Mouse (Mus musculus) forebrain, embryonic 12.5 days (tissue): ENCODE measurements around the gene Nol3. TPM values are rescaled to one million over a fixed set of nuclear protein-coding genes. Genes with fewer than 3 reads are reported as not detected.
A peak's percentile ranks its signal among the peaks of the same experiment; 100 is the strongest.

Experiments
- ATAC-seq: fragments of 200-750 bp; cut with Nextera tagmentation; 2 replicates; pipeline ENCODE4 v1.8.0; 2017; ENCODE audit warnings: moderate TSS enrichment; ENCODE audit not compliant: low FRiP score
- H3K27ac ChIP-seq: fragments of 300-500 bp; sonication (generic); 2 replicates; pipeline ENCODE4 v1.5.1; 2016; ENCODE audit warnings: mild to moderate bottlenecking
- H3K27me3 ChIP-seq: fragments of 300-500 bp; sonication (generic); 2 replicates; pipeline ENCODE4 v1.6.1; 2016; ENCODE audit warnings: mild to moderate bottlenecking
- H3K36me3 ChIP-seq: fragments of 300-500 bp; sonication (generic); replicated peaks from 2 replicates; pipeline ENCODE4 v1.6.1; 2016; ENCODE audit warnings: mild to moderate bottlenecking
- H3K4me1 ChIP-seq: fragments of 300-500 bp; sonication (generic); 2 replicates; pipeline ENCODE4 v1.6.1; 2016
- H3K4me2 ChIP-seq: fragments of 300-500 bp; sonication (generic); 2 replicates; pipeline ENCODE4 v1.6.1; 2016; ENCODE audit warnings: mild to moderate bottlenecking, moderate library complexity
- H3K4me3 ChIP-seq: fragments of 300-500 bp; sonication (generic); replicated peaks from 2 replicates; pipeline ENCODE4 v1.5.1; 2016; ENCODE audit warnings: mild to moderate bottlenecking
- H3K9ac ChIP-seq: fragments of 300-500 bp; sonication (generic); 2 replicates; pipeline ENCODE4 v1.6.1; 2016; ENCODE audit warnings: mild to moderate bottlenecking
- H3K9me3 ChIP-seq: fragments of 300-500 bp; sonication (generic); 2 replicates; pipeline ENCODE4 v1.6.1; 2016
- WGBS: fragments of 180-500 bp; shearing (Covaris S2); methylation state at CpG from one replicate; pipeline ENCODE4 v1.1.7; 2016; 5-methylcytosine and 5-hydroxymethylcytosine counted together
- polyA plus RNA-seq: library from polyadenylated mRNA; unstranded; fragments of >200 nt; fragmentation: Nextera tagmentation; extraction: Ambion mirVana; gene quantifications from 2 replicates; pipeline ENCODE4 v1.2.1, GENCODE M21; 2016

Nol3 gene
- polyA plus RNA-seq, 1 experiment from 2014 or later = 3.3 TPM

GRCm38 (mm10) chr8:105268342-105269074 is 7.4 kb upstream of the Nol3 start:
- no peak overlapping the region for H3K27ac ChIP-seq
- H3K9ac ChIP-seq = peak overlapping the region; percentile 44
- WGBS = under 1% methylated on average over 65 of the region's 65 CpGs

GRCm38 (mm10) chr8:105269075-105269458 is 6.9 kb upstream of the Nol3 start:
- 3% methylated on average over 10 of the region's 10 CpGs for WGBS
- ATAC-seq = peak; percentile 6; the same call in 1 of the 2 replicates
- Histone ChIP-seq H3K36me3 (no peaks in the 10 kb centered on the region), H3K4me2 (peak overlapping the region; percentile 76), H3K27me3 (peaks cover 99% of the 10 kb centered on the region), H3K9ac (peak overlapping the region; percentile 44; the same call in 1 of the 2 replicates), H3K9me3 (0 out of 2 replicates have a peak, but pooled peaks cover 5% of the 10 kb centered on the region), H3K27ac (no peak overlapping the region), H3K4me1 (peaks cover 37% of the 10 kb centered on the region), H3K4me3 (peak overlapping the region; percentile 47)

More at GRCm38 (mm10) chr8:105268342-105269074, 7.4 kb upstream of the Nol3 start:
- H3K4me1 ChIP-seq = peaks cover 41% of the 10 kb centered on the region
- peak overlapping the region; percentile 76 for H3K4me2 ChIP-seq
- H3K9me3 ChIP-seq = 0 out of 2 replicates have a peak, but pooled peaks cover 5% of the 10 kb centered on the region
- H3K27me3 ChIP-seq = peaks cover 99% of the 10 kb centered on the region
- H3K36me3 ChIP-seq = no peaks in the 10 kb centered on the region
- H3K4me3 ChIP-seq = peak overlapping the region; percentile 47
- ATAC-seq = peak; percentile 81

GRCm38 (mm10) chr8:105269461-105269947 is 6.4 kb upstream of the Nol3 start, which contains the start of gene Hsf4:
Hsf4 (plus strand) TSS chr8:105269801.
- H3K36me3 ChIP-seq = no peaks in the 10 kb centered on the region
- H3K27me3 ChIP-seq = peaks cover 99% of the 10 kb centered on the region
- H3K9ac ChIP-seq = peak within 1 kb of the TSS; percentile 44
- ATAC-seq = no peak
- WGBS = under 1% methylated on average over 42 of the region's 42 CpGs
- 0 out of 2 replicates have a peak, but pooled peaks cover 5% of the 10 kb centered on the region for H3K9me3 ChIP-seq
- peaks cover 34% of the 10 kb centered on the region for H3K4me1 ChIP-seq
- peak within 1 kb of the TSS; percentile 47 for H3K4me3 ChIP-seq
- peak within 1 kb of the TSS; percentile 76 for H3K4me2 ChIP-seq
- H3K27ac ChIP-seq = no peak within 1 kb of the TSS

GRCm38 (mm10) chr8:105270101-105270915 is 5.6 kb upstream of the Nol3 start:
- H3K27me3 ChIP-seq = peaks cover 99% of the 10 kb centered on the region
- WGBS = 1% methylated on average over 39 of the region's 39 CpGs
- peak overlapping the region; percentile 4; the same call in 1 of the 2 replicates for H3K9ac ChIP-seq
- H3K4me2 ChIP-seq = peak overlapping the region; percentile 76
- peak overlapping the region; percentile 47 for H3K4me3 ChIP-seq
- no peaks in the 10 kb centered on the region for H3K36me3 ChIP-seq
- H3K9me3 ChIP-seq = 0 out of 2 replicates have a peak, but pooled peaks cover 5% of the 10 kb centered on the region
- peaks cover 32% of the 10 kb centered on the region for H3K4me1 ChIP-seq
- no peak for ATAC-seq
- no peak overlapping the region for H3K27ac ChIP-seq

DNA sequence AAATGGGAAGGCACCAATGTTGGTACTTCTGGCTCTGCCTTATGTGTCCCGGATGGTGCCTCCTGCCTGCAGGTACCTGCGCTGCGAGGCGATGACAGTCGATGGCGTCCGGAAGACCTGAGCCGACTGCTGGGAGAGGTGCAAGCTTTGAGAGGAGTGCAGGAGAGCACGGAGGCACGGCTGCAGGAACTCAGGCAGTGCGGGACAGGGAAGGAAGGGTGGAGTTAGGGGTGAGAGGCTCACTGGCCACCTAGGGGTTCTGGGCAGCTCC is 5.1 kb upstream of the Nol3 start:
- Histone ChIP-seq H3K4me3 (no peak overlapping the region; the same call in 1 of the 2 replicates), H3K4me2 (no peak overlapping the region), H3K9ac (no peak overlapping the region), H3K36me3 (no peaks in the 10 kb centered on the region), H3K27ac (no peak overlapping the region), H3K9me3 (0 out of 2 replicates have a peak, but pooled peaks cover 5% of the 10 kb centered on the region), H3K4me1 (peaks cover 38% of the 10 kb centered on the region), H3K27me3 (peaks cover 99% of the 10 kb centered on the region)
- 2% methylated on average over 11 of the region's 11 CpGs for WGBS
- ATAC-seq = no peak

DNA sequence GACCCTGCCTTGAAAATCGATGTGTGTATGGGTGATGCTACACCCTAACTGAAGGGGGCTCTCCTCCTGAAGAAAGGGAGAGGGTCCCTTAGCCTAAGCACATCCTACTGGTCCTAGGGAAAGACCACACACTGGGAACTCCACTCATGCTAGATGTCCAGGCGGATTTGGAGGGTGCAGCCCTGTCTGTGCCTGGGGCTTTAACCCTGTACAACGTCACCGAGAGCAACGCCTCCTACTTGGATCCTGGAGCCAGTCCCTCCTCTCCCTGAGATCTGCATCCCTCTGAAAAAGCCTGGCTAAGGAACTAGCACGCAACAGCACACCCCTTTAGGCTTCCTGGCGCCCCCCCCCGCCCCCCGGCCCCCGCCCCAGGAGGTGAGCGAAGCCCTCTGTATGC is 553 bp upstream of the Nol3 start:
- Histone ChIP-seq H3K4me3 (0 out of 2 replicates have a peak overlapping the region, but pooled peaks have one; percentile 42), H3K27me3 (peaks cover 99% of the 10 kb centered on the region), H3K36me3 (peaks cover 4% of the 10 kb centered on the region; the same call in 1 of the 2 replicates), H3K9ac (no peak overlapping the region), H3K4me1 (peaks cover 34% of the 10 kb centered on the region), H3K9me3 (no peaks in the 10 kb centered on the region), H3K27ac (no peak overlapping the region), H3K4me2 (peak overlapping the region; percentile 68)
- WGBS = 7% methylated on average over 11 of the region's 11 CpGs
- no peak; the same call in 1 of the 2 replicates for ATAC-seq

- peaks cover 97% of the 10 kb centered on the region for H3K27me3 ChIP-seq
- H3K4me1 ChIP-seq = peaks cover 29% of the 10 kb centered on the region
- no peaks in the 10 kb centered on the region for H3K9me3 ChIP-seq
- peak; percentile 71 for ATAC-seq
- peaks cover 10% of the 10 kb centered on the region; the same call in 1 of the 2 replicates for H3K36me3 ChIP-seq
- no peak overlapping the region for H3K27ac ChIP-seq
- H3K4me3 ChIP-seq = peak overlapping the region; percentile 42
- whole genome bisulfite sequencing = 2% methylated on average over 30 of the region's 30 CpGs
- H3K4me2 ChIP-seq = peak overlapping the region; percentile 68
- H3K9ac ChIP-seq = peak overlapping the region; percentile 62
Observed at GRCm38 (mm10) chr8:105276292-105277120, 566 bp downstream of the Nol3 start.

- H3K9ac ChIP-seq = peak overlapping the region; percentile 34
- peak overlapping the region; percentile 24 for H3K4me3 ChIP-seq
- peaks cover 29% of the 10 kb centered on the region for H3K4me1 ChIP-seq
- H3K27ac ChIP-seq = no peak overlapping the region
- H3K9me3 ChIP-seq = no peaks in the 10 kb centered on the region
- ATAC-seq = peak; percentile 53
- peaks cover 30% of the 10 kb centered on the region for H3K36me3 ChIP-seq
- WGBS = 2% methylated on average over 28 of the region's 28 CpGs
- H3K27me3 ChIP-seq = peaks cover 84% of the 10 kb centered on the region
- peak overlapping the region; percentile 50 for H3K4me2 ChIP-seq
Observed at GRCm38 (mm10) chr8:105278911-105279334, 3.0 kb downstream of the Nol3 start.

GRCm38 (mm10) chr8:105280567-105280966 is 4.6 kb downstream of the Nol3 start:
- peaks cover 28% of the 10 kb centered on the region for H3K4me1 ChIP-seq
- H3K9ac ChIP-seq = no peak overlapping the region
- no peak overlapping the region for H3K4me2 ChIP-seq
- H3K9me3 ChIP-seq = no peaks in the 10 kb centered on the region
- ATAC-seq = no peak
- peaks cover 68% of the 10 kb centered on the region for H3K27me3 ChIP-seq
- WGBS = 61% methylated on average over 3 of the region's 3 CpGs
- no peak overlapping the region for H3K4me3 ChIP-seq
- H3K27ac ChIP-seq = no peak overlapping the region
- H3K36me3 ChIP-seq = peaks cover 42% of the 10 kb centered on the region

DNA sequence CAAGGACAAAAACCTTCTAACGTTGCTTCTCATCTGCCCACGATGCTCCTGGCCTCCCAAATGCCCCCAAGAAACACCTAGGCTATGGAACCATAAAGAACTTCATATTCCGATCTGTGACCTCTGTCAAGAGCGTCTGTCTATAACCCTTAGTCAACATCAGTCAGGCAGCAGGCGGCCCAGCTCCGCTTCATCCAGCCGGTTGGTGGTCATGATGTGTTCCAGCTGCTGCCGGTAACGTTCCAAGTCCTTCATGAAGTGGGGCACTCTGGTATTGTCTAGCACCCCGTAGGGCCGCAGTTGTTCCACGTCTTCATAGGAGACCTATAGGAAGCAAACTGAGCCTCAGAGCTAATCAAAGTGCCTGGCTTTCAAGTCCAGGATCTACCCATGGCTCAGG is 5.9 kb downstream of the Nol3 start:
- 90% methylated on average over 12 of the region's 12 CpGs for WGBS
- Histone ChIP-seq H3K27me3 (peaks cover 55% of the 10 kb centered on the region), H3K27ac (no peak overlapping the region), H3K9ac (no peak overlapping the region), H3K4me1 (peaks cover 27% of the 10 kb centered on the region), H3K9me3 (no peaks in the 10 kb centered on the region), H3K4me2 (no peak overlapping the region), H3K36me3 (peaks cover 44% of the 10 kb centered on the region), H3K4me3 (no peak overlapping the region)
- ATAC-seq = no peak

DNA sequence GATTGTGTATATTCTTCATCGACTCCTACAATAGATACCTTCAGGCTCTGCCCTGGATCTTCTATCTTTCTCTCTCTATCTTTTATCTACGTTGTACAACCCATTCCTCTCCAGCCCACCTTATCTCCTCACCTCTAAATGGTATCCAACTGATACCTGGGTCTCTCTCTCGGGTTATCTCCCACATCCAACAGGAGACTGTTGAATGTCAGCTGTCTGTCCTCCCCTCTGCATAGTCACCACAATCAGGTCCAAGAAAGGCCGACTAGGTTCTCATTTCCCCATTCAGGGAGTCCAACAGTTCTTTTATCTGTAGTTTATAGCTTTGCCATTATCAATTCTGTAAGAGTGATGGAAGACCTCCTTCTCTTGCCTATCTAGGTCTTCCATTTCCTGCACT is 6.3 kb downstream of the Nol3 start:
- peaks cover 44% of the 10 kb centered on the region for H3K36me3 ChIP-seq
- peaks cover 51% of the 10 kb centered on the region for H3K27me3 ChIP-seq
- 91% methylated on average over 4 of the region's 4 CpGs for WGBS

More for the DNA sequence above, 6.3 kb downstream of the Nol3 start:
- Histone ChIP-seq H3K4me3 (no peak overlapping the region), H3K9ac (no peak overlapping the region), H3K4me2 (no peak overlapping the region), H3K9me3 (no peaks in the 10 kb centered on the region), H3K27ac (no peak overlapping the region), H3K4me1 (peaks cover 28% of the 10 kb centered on the region)
- ATAC-seq = no peak
